Mouse (Mus musculus): ENCODE data around the gene Txn1.

DNA sequence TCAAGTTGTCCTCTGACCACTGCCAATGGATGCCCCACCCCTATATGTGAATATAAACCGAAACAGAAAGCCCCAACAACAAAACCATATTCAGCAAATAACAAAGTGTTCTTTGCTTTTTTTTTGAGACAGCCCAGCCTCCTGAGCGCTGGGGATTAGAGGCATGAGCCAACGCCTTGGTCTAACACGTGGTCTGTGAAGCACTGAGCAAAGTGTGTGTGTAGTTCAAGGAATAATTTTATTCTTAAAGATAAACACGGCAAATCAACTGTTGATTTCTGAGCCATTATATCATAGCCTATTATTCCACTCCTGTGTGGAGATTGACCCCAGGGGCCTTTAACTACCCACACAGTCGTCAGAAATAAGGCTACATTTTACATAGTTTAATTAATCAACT lies 1.6 kb downstream of the Txn1 start:
- TF ChIP-seq POLR2A (IDR thresholded peaks at IDR 0.05; ENCODE audit: borderline replicate concordance, extremely low read depth, insufficient read depth, insufficient read length, poor library complexity, severe bottlenecking), result no peak
- no peak for TF ChIP-seq CTCF (IDR thresholded peaks at IDR 0.05; ENCODE audit: borderline replicate concordance, extremely low read depth, insufficient read depth, insufficient read length)
